Mouse (Mus musculus) urinary bladder, postnatal 14 days (tissue): Measurements from ENCODE around the gene Fam83f.

ENCODE experiments used
- DNase-seq: peaks from one replicate; pipeline ENCODE4 v3.0.0; 2021; ENCODE audit warnings: low spot score

The Fam83f gene

DNA sequence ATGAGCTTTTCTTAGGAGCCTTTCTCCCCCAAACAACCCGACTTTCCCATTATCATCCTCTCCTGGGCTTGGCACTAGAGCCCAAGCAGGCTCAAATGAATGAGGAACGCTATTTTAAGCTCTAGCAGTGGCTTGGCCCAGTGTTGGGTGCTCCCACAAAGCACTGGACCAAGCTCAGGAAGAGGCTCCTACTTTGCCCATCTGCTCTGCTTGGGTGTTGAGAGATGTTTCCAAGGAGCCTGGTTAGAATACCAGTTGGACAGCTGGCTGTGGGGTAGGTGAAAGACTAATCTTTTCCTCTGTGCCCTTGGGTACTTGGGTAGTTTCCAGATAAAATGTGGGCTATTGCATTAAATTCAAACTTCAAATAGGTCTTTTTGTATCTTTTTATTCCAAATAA lies 1.2 kb downstream of the Fam83f start:
- DNase-seq, result no peak

DNA sequence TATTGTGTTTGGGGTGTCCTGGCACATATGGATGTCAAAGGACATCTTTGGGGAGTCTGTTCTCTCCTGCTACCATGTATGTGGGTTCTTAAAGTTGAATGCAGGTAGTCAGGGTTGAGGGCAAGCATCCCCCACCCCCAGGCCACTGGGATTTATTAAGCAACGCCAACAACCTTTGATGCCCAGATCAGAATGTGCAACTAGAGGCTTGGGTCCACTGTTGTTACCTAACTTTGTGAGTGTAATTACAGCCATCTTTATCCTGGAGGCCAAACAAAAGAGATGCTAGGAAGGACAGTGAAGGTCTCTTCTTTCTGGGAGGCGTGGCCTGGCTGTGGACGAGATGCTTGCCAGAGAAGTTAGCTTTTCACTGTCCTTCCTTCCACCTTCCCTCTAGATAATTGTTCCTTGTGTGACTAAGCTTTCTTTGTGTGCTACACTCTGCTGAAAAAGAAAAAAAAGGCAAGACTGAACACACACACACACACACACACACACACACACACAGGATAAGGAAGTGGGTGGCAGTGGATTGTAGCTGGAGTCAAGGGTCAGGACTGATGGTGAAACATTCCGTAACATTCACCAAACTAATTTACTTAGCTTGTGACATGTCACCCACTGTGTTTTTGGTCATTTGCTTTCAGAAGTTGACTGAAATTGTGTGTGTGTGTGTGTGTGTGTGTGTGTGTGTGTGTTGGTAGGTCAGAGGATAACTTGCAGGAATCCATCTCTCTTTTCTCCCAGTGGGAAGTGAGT lies 1.9 kb downstream of the Fam83f start:
- no peak for DNase-seq

DNA sequence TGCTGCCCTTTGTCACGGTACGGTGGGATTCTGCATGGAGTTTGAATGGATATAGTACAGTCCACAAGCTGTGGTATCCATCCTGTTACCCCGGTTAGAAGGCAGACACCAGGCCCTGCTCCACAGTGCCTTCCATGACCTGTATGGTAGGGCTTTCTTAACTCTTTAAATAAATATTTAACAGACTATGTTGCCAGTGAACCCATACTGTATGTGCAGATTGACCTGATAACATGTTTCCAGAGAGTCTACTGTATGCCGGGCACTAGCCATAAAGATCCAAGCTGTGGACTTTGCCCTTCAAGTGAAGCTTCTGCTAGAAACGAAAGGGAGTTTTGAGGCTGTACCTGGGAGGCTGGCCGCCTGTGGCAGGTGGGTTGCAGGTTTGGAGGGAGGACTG lies 3.1 kb downstream of the Fam83f start:
- DNase-seq, result no peak

DNA sequence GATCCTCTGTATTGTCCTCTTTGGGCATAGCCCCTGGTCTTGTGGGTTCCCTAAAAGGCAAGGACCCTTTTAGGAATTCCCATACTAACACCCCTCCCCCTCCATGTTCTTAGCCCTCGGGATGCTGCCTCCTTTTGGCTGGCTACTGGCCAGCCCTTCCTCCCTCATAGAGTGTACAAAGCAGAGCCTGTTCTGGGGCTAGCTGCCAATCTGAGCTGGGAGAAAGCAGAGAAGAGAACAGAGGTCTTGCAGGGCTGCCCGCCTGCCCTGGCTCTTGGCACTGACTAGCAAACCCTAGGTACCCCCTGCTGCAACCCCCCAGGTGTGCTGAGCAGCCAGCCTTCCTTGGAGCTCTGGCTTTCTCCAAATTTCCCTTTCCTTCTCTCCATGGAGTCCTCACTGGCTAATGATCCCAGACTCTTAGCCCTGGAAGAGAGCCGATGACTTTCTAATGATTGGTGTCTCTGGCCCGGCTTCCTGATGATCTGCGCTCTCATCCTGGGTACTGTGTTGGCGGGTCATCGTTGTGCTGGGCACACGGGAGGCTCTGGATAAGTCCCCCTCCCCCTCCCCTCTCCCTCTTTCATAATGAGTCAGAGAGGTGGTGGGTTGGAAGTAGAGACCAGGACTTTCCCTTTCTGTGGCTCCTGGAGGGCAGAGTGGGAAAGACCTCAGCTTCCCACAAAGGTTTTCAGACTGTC lies 8.0 kb downstream of the Fam83f start:
- peak; percentile 70 for DNase-seq

DNA sequence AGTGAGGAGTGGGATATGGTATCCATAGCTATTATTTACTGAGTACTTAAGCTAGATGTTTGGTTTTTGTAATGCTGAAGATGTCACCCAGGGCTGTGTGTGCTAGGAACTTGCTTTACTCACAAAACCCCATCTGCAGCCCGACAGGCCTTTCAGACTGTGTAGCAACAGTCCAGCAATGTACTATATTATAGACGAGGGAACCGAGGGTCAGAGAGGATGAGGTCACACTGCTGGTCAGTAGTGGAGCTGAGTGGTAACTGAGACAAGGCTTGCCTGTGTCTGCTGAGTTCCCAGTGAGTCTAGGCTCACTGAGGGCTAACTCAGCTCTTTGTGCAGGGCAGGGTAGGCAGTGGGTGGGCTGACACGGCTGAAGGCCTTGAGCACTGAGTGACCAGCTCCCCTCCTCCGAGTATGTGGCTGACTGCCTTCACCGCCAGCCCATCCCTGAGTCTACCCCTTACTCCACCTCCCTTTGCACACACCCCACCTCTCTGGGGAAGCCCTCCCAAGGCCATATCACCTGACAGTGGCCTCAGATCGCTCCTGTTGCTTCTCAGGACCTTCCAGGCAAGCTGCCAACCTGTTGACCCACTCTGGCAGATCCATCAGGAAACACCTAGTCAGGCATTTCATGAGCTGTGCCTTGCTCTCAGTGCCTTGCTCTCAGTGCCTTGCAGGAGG lies 8.8 kb downstream of the Fam83f start:
- peak; percentile 75 for DNase-seq

DNA sequence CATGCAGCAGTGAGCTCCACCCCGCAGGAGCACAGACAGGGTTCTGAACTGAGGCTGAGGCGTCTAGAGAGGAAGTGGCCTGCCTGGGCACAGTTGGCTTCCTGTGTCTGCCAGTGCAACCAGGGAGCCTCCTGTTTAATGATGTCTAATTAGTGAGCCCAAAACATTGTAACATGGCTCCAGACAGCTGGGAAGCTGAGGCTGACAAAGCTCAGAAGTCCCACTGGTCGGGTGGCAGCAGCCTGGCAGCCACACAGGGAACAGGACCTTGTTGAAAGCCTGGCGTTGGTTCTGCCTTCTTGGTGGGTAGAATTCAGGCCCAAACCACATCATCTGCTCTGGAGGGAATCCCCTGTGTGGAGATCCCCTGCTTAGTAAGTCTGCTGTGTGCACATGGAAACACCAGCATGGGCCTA lies 9.8 kb downstream of the Fam83f start:
- DNase-seq, result no peak

DNA sequence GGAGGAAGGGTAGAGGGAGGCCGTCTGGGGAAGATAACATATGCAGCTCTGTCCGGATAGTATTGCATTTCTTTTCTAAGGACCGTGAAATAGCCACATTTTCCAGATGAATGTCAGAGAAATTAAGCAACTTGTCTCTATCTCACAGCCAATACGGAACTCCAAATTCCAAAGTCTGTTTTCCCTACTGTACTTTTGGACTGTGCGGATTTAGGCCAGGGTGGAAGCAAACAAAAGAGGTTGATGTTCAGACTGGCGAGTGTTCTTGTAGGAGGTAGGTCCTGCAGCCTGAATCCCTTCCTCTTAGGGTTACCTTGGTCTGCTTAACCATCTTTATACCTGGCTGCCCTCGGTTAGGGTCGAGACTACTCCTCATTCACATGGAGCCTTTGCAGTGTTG lies 10.7 kb downstream of the Fam83f start:
- DNase-seq, result no peak

DNA sequence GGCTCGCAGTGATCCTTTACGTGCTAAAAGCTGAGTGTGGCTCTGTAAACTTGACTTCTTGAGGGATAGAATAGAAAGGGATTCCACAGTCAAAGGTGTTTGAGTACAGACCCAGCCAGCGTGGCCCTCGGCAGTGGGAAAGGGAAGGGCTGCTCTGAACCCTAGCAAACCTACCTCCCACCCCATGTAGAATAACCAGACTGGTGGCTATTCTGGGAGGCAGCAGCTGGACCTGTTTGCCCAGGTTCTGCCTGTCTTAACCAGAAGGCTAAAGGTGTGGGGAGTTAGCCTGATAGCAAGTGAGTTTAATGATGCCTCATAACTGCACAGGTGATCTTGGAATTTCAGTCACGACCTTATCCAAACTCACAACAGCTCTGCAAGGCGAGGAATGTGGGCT lies 11.5 kb downstream of the Fam83f start:
- peak; percentile 85 for DNase-seq

DNA sequence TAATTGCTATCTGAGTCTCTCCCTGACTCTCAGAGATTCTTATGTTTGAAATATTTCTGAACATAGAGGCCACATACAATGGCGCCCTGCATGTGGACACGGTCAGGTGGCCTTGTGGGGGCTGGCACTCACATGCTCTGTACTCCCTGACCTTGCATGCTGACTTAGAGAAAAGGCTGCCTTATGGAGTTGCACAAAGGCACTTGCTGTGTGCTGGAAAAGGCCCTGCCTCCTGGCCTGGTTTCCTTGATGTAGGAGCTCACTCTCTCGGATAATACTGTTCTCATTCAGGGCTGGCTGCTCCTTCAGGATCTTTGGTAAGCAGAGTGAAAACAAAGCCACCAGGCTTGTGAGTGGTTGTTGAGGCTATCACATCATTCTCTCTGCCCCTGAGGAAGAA lies 12.3 kb downstream of the Fam83f start:
- DNase-seq, result no peak

DNA sequence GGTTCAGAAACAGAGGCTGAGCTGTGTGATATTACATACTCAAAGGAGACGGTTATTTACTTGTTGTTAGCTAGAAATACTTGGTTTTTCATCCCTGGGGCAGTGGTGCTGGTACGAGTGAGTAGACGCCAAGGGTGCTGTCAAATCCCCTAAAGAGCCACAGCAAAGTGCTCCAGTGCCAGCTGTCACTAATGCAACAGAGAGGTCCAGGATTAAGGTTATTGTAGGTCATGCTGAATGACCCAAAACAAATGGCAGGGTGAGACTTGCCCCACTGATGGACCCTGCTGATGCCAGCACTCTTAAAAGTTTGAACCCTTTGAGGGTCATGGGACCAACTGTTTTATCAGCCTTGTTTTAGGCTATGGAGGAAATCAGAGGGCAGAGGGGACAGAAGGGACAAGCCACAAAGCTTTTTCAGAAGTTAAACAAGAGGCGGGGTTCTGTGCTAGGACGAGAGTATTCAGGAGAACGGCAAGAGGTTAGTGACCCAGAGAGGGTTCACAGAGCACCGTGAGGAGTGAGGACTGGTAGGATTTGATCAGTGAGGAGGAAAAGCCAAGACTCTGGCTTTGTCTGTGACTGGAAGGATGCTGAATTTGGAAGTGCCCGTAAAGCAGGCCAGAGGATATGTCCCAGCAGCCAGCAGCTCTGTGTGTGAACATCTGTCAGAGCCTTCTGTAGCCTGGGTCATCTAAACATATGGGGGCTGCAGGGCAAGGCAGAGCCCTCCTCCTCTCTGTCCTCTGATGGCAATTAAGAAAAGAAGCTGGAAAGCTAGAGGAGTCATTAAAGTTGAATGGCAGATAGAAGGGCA lies 13.3 kb downstream of the Fam83f start:
- DNase-seq, result no peak

DNA sequence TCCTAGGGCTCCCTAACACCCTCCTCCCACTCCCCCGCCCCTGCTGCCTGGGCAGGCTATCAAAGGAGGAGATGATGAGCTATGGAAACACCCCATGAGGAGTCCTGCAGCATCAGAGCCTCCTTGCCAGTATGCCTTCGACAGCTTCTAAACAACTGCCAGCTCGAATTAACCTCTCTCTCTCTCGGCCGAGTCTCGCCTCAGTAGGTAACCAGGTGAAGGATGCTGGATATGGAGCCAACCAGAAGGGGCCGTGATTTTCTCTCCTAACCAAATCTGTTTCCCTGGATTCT lies 13.9 kb downstream of the Fam83f start:
- DNase-seq, result no peak

DNA sequence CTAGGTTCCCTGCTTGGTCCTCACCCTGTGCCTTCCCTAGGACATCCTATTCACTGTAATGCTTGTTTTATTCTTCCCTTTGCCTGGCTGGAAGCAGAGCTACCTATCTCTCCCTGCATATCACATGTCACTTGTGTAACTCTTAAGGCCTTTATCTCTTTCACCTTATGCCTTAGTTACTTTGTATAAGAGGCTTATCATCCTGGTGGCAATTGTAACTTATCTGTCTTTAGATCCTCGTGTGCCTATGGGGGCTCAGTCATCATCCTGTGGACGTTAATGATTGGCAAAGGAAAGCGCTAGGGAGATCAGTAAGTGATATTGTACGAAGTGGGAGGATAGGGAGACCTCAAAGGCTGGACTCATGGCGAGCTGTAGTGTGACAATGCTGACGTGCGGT lies 16.9 kb downstream of the Fam83f start:
- no peak for DNase-seq

DNA sequence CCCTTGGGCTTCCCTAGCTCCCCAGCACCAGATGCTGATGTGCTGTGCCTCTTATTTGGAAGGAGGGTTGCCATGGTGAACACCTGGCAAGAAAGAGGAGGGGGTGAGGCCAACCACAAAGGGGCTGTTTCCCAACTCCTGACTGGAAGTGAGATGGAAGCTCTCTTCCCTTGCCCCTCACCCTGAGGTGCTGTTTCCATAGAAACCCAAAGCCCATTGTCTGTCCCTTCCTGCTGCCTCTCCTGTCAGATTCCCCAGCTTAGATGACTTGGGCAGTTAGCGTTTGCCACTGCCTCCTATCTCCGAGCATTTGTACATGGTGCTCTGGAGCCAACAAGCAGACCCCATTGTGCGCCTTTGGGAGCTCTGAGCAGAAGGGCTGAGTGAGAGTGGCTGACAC lies 21.8 kb downstream of the Fam83f start:
- no peak for DNase-seq

DNA sequence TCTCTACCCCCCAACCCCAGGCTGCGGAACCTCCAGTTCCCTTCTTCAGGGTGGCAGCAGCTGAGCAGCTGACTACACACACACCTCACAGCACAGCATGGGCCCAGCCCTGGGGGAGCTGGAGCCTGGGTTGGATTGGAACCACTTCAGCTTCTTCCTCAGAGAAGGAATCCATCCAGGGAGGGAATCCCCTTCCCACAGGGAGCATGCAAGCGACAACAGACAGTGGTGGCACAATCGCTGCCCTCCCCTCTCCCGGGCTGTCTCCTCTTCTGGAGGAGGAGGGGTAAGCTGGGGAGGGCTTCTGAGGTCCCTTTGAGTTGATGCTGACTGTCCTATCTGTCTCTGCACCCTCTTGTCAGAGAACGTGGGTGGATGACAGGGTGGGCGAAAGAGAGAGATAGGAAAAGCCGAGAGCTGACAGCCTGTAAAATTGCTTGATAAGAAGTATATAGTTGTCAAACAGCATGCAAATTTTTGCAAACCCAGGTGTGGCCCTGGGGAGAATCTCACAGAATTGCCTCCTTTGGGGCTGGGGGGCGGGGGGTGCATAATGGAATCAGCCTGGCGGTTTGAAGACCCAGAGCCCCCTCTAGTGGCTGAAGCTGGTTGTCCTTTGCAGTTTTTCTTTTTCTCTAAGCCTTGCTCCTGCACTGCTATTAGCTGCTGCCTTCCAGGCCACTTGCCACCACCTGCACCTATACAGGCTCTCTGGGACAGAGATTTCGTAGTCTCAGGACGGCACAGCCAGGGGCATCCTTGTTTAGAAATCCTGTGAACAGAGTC lies 22.7 kb downstream of the Fam83f start:
- DNase-seq, result peak; percentile 63

DNA sequence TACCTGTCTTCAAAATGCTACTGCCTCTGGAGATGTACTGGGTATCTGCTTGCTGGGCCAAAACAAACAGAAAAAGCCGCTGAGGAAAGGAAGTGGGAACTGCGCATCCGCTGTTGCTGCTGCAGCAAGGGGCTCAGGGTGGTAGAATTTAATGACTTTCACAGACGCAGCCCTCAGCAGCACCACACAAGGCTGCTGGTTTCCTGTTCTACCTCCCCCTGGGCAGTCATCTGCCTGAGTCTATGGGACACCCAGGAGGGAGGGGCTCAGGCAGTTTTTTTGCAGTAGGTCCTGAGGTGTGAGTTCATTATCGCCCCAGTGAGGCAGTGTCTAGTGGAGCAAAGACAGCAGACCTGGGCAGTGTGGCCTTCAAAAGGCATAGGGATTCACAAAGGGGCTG lies 25.9 kb downstream of the Fam83f start:
- no peak for DNase-seq

DNA sequence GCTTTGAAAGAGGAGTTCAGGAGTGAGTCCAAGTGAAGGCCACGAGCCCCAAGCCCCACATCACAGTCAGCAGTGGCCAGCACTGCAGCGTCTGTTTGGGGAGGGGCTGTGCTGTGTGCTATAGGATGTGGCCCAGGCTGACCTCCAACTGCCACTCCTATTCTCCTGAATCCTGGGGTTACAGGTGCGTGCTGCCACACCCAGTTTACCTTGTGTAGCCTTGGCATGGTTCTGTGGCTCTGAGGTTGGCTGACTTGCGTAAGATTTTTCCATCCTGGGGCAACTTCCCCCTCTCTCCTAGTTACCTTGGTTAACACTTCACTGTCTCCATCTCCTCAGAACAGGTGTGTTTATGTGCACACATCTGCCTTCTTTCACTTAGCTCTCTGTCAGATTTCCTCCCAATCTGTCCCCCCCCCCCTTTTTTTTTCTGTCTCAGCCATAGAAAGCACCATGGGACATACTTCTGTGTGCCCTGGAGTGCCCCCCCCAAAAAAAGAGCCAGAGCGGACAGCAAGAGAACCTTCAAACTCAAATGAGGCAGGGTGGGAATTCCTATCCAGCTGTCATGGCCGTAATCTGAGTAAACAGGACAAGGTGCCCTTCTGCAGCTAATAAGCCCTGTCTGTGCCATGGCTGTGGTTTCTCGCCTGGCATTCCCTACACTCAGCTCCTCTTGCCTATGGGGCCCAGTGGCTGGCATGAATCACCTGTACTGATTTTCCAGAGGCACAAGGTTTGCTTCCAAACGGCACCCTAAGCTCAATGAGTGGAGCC lies 30.0 kb downstream of the Fam83f start:
- DNase-seq, result no peak

DNA sequence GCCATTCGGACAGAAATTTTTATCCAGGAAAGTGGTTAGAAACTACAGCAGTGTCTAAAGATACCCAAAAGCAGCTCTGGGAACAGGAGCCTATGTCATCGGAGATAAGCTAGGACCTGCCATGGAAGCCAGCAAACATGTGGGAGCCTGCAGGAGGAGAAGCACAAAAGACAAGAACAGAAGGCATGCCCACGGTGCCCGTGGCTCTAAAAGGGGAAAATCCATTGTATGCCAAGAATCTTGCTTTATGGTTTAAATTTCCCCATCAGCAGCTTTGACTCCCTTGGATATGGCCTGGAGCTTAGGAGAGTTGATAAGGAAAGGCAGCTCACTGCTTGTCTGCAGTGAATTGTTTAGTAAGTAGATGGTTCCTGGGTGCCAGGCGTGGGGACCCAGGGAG lies 31.3 kb downstream of the Fam83f start:
- DNase-seq, result no peak

DNA sequence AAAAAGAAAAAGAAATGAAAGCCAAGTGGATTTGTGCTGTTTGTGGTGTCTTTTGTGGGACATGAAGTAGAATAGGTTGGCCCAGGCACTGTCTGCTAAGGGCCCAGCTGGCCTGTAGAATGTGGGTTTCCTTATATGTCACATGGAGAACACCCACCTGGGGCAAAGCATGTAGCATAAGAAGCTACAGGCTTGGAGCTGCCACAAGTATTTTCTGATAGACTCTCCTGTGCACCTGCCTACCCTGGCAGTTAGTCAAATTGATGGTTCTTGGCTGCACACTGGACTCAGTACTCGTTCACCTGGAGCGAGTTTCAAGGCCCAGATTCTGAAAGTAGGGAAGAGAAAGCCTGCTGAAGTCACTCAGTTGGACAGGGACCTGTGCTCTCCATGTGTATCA lies 31.8 kb downstream of the Fam83f start:
- no peak for DNase-seq

DNA sequence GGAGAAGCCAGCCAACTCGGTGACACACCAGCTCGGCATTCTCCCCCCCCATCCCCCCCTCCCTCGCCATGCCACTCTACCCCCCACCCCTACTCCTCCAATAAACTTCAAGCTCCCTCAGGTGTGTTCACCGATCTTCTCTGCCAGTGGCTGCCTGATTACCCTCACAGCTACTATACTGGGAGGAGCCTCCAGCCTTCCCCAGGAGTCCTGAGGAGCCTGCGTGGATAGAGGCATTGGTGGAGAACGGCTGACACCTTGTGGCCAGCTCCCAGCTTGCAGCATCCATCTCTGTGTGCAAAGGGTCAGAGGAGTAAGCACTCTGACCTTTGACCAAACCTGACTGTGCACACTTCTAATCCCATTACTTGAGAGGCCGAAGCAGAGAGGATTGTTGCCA lies 32.6 kb downstream of the Fam83f start:
- peak; percentile 82 for DNase-seq

DNA sequence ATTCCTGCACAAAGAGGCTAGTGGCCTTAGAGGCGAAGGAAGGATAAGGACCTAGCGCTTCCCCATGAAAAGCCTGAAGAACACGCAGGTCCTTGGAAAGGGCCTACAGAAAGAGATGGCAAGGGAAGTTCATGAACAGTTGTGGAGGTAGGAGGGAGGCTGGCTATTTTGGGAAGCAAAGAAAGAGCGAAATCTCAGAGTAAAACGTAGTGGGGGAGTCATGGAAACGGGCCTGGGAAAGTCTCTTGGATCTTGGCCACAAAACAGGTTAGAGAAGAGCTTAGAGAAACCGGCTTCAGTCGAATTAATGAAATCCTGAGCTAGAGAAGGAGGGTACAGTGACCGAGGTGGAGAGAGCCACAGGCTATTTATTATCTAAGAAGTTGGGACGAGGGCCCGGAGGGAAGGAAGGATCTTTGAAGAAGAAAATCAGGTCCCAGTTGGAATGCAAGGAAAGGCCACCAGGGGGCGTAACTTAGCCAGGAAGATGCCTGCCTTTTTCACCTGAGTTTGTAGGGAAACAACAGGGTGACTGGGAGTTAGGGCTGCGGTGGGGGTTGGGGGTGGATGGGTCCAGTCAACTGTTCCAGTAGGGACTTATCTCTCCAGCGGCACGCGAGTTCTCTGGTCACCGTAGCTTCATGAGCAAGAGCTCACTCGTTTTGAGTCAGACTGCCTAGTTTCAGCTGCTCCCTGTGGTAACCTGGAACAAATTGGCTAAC lies 34.3 kb downstream of the Fam83f start:
- DNase-seq, result peak; percentile 86
